Mouse (Mus musculus): ENCODE measurements around the gene Nsd1. TPM values are rescaled to one million over a fixed set of nuclear protein-coding genes. Genes with fewer than 3 reads are reported as not detected.

Gene Nsd1
- total RNA-seq, 1 experiment from 2014 or later: 102 TPM

GRCm38 (mm10) chr13:55321434-55322129, 112.0 kb downstream of the Nsd1 start, which contains the start of gene Rab24:
Gene Rab24 (minus strand): TSS chr13:55321946.
- ATAC-seq (replicated peaks; ENCODE audit: insufficient number of reproducible peaks, low FRiP score, low TSS enrichment, poor library complexity, severe bottlenecking): peak; percentile 64

GRCm38 (mm10) chr13:55322130-55322825, 112.7 kb downstream of the Nsd1 start:
- ATAC-seq (replicated peaks; ENCODE audit: insufficient number of reproducible peaks, low FRiP score, low TSS enrichment, poor library complexity, severe bottlenecking): 0 out of 2 replicates have a peak, but pooled peaks have one; percentile 7

- no peak for ATAC-seq (replicated peaks; ENCODE audit: insufficient number of reproducible peaks, low FRiP score, low TSS enrichment, poor library complexity, severe bottlenecking)
Measured at GRCm38 (mm10) chr13:55325596-55325995, 116.0 kb downstream of the Nsd1 start.

GRCm38 (mm10) chr13:55327169-55327568, 117.6 kb downstream of the Nsd1 start:
- no peak for ATAC-seq (replicated peaks; ENCODE audit: insufficient number of reproducible peaks, low FRiP score, low TSS enrichment, poor library complexity, severe bottlenecking)

DNA sequence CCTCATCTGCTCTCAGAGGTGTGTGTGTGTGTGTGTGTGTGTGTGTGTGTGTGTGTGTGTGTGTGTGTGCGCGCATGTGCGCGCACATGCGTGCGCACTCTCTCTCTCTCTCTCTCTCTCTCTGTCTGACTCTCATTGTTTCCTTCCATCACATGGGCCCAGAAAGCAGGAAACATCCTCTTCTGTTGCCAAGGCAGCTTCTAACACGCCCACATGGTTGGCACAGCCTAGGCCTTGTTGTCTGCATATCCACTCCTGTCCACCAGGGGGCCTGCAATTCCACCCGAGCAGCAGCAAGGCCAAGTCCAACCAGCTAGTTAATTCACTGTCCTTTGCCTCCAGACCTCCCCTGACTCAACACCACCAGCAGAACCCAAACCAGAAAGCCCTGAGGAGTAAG, 118.1 kb downstream of the Nsd1 start:
- peak; percentile 77 for ATAC-seq (replicated peaks; ENCODE audit: insufficient number of reproducible peaks, low FRiP score, low TSS enrichment, poor library complexity, severe bottlenecking)

DNA sequence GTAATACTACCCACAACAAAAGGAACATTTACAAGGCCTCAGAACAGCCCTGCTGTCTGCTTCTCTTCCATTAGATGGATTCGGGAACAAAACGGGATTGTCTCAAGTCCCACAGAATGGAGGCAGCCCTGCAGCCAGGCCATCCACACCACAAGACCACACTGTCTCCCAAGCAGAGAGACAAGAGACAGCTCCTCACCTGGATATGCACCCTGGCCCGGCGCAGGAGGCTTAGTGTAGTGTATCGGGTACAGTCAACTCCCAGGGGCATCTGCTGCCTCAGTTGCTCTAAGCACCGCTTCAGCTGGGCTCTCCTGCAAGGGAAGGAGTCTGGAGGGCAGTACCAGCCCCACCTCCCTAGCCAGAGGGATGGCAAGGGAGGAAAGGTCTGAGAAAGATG, 118.6 kb downstream of the Nsd1 start:
- no peak for ATAC-seq (replicated peaks; ENCODE audit: insufficient number of reproducible peaks, low FRiP score, low TSS enrichment, poor library complexity, severe bottlenecking)

DNA sequence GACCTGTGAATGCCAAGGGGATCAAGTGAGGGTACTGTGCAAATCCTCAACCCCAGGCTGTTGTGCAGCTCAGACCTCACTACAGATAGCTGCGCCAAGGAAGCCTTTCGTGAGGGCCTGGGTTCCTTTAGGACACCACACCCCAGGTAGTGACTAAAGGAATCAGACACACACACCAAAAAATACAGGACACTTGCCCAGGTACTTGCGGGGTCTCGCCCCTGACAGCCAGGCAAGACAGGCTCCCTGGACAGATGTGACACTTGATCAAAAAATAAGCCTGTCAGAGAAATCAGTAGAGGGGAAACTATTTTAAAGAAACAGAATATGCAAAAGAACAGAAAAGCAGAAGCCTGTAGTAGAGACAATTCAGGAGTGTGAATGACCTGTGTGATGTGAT, 119.1 kb downstream of the Nsd1 start:
- ATAC-seq (replicated peaks; ENCODE audit: insufficient number of reproducible peaks, low FRiP score, low TSS enrichment, poor library complexity, severe bottlenecking): no peak

GRCm38 (mm10) chr13:55329109-55329682, 119.6 kb downstream of the Nsd1 start:
- ATAC-seq (replicated peaks; ENCODE audit: insufficient number of reproducible peaks, low FRiP score, low TSS enrichment, poor library complexity, severe bottlenecking): no peak

- peak; percentile 33; the same call in 1 of the 2 replicates for ATAC-seq (replicated peaks; ENCODE audit: insufficient number of reproducible peaks, low FRiP score, low TSS enrichment, poor library complexity, severe bottlenecking)
Measured at GRCm38 (mm10) chr13:55329683-55330566, 120.3 kb downstream of the Nsd1 start, which contains the start of gene Mxd3. Gene Mxd3 (minus strand): TSS chr13:55329823.

- no peak for ATAC-seq (replicated peaks; ENCODE audit: insufficient number of reproducible peaks, low FRiP score, low TSS enrichment, poor library complexity, severe bottlenecking)
Measured at GRCm38 (mm10) chr13:55330567-55331400, 121.2 kb downstream of the Nsd1 start.

GRCm38 (mm10) chr13:55332331-55332730, 122.7 kb downstream of the Nsd1 start:
- ATAC-seq (replicated peaks; ENCODE audit: insufficient number of reproducible peaks, low FRiP score, low TSS enrichment, poor library complexity, severe bottlenecking): no peak

DNA sequence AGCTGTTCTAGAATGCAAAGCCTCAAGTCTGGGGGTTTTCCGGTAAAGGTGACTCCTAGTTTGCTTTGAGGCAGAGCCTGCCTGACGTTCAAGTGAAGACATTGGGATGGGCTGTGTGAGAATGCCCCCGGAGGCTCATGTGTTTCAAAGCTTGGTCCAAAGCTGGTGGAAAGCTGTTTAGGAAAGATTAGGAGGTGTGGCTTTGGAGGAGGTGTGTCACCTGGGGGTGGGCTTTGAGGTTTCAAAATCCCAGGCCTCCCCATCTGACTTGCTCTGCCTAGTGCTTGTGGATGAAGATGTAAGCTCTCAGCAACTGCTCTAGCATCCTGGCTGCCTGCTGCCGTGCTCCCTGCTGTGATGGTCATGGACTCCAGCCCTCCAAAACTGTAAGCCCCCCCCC, 126.1 kb downstream of the Nsd1 start:
- ATAC-seq (replicated peaks; ENCODE audit: insufficient number of reproducible peaks, low FRiP score, low TSS enrichment, poor library complexity, severe bottlenecking): no peak

DNA sequence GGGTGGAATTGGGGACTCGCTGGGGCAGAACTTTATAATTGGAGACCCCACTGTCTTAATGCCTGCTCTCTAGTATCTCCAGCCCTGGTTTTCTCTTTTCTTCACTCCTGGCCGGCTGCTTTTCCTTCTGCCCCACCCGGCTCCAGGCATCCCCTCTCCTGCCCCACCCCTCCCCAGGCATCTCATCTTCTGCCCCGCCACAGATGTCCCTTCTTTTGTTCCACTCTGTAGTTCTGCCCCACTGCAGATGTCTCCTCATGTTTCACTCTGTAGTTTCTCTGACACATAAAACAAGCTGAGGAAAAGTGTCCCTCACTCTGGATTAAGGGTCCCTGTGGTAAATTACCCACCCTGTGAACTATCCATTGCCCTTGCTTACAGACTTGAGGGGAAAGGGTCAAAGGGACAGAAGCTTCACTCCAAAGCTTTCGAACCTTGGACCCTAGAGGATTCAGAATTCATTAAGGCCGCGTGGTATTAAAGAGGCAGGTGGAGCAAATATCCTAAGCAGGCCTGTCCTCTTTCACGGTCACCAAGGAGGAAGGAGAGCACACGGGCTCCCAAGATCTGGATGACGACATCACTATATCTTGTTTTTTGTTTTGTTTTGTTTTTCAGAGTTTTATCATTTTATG, 127.9 kb downstream of the Nsd1 start:
- ATAC-seq (replicated peaks; ENCODE audit: insufficient number of reproducible peaks, low FRiP score, low TSS enrichment, poor library complexity, severe bottlenecking): no peak

GRCm38 (mm10) chr13:55338131-55339054, 128.8 kb downstream of the Nsd1 start:
- no peak for ATAC-seq (replicated peaks; ENCODE audit: insufficient number of reproducible peaks, low FRiP score, low TSS enrichment, poor library complexity, severe bottlenecking)

GRCm38 (mm10) chr13:55339259-55339658, 129.7 kb downstream of the Nsd1 start:
- ATAC-seq (replicated peaks; ENCODE audit: insufficient number of reproducible peaks, low FRiP score, low TSS enrichment, poor library complexity, severe bottlenecking): no peak

DNA sequence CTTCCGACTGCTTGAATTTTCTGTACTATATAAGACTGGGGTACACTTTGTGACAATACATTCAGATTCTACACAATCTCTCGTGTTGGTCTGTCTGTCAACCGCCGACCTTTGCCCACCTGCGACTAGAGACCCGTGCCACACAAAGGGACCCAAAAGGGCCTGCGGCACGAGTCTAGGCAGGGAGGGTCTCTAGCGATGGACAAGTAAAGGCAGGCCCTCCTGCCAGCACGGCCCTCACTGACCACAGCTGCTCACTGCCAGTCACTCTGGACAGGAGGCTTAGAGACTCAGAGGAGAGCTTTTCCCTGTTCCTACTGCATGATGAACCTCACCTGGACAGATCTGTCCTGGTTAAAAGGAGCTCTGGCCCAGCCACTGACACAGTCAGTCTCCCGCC, 132.9 kb downstream of the Nsd1 start:
- no peak for ATAC-seq (replicated peaks; ENCODE audit: insufficient number of reproducible peaks, low FRiP score, low TSS enrichment, poor library complexity, severe bottlenecking)

DNA sequence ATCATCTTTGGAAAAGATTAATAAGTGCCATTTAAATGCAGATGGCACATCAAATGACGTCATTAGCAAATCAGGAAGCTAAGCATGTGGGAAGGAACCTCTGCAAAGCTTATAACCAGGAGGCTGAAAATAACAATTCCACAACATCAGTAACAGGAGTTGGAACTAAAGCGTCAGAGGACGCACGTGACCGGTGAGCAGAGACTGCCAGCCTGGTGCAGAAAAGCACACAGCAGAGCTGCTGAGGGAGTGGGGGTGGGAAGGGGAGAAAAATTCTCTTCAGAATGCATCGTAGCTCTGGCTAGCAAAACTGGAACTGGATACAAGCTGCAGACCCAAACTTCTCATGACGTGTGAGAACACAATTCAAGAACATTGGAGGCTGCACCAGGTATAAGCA, 134.7 kb downstream of the Nsd1 start:
- no peak for ATAC-seq (replicated peaks; ENCODE audit: insufficient number of reproducible peaks, low FRiP score, low TSS enrichment, poor library complexity, severe bottlenecking)

Data from monocyte, adult 5-6 weeks (primary cell).